In genomic region chr15:94847501-94847900, GRCm38 (mm10) we compare ENCODE assay signal across 9 mouse cellular contexts.
DNase-seq lines count a peak whose midpoint lies in the region.
"Had no signal": no experiment of that assay in that cellular context is flagged by ENCODE, and none has a peak within 500 bp of the region (broad histone marks: within the 10 kb centered on the region; RNA-seq: fewer than 3 reads in every experiment).

No protein-coding gene starts in this region.

- DNase-seq in layer of hippocampus, adult 11-12 months (ENCODE audit: low spot score) = peak; percentile 19
- DNase-seq in layer of hippocampus, adult 9-10 months (ENCODE audit: low spot score) = no peak
- peak; percentile 43 to 47 for DNase-seq in right cerebral cortex, postnatal 10 days (ENCODE audit: low spot score in 2 of 2)
- no peak for DNase-seq in right cerebral cortex, postnatal 25 days
- DNase-seq in cerebellum, adult 9-10 months = peak; percentile 51
- DNase-seq in thymus, postnatal 36 days = no peak
- no peak for DNase-seq in gastrocnemius, postnatal 14 days
- DNase-seq: adrenal gland, postnatal 10 days; kidney, postnatal 10 days had no signal

- intact Hi-C loops in gastrocnemius, postnatal 14 days (cut with DNase I; ENCODE audit: low total_unique reads) = no loop called here

Comparison
In these comparisons a context has a peak if more than half of its experiments do, and no peak if none do; other contexts are left out.
1. DNase-seq: peak in layer of hippocampus, adult 11-12 months (single experiment), right cerebral cortex, postnatal 10 days (2 of 2) and cerebellum, adult 9-10 months (single experiment); none in layer of hippocampus, adult 9-10 months (single experiment), right cerebral cortex, postnatal 25 days (single experiment), thymus, postnatal 36 days (0 of 2) and gastrocnemius, postnatal 14 days (single experiment).